Mouse (Mus musculus) T-cell, adult 2 months (primary cell): ENCODE data around the gene Gm20695.
"Not testable (repeated sequence)": the region's sequence is repeated elsewhere in the genome, so short reads cannot be mapped to it uniquely, and the experiment has no call there.

Experiments used
- DNase-seq: peaks from one replicate; pipeline ENCODE4 v3.0.0; 2022; ENCODE audit warnings: low spot score

The Gm20695 gene

DNA sequence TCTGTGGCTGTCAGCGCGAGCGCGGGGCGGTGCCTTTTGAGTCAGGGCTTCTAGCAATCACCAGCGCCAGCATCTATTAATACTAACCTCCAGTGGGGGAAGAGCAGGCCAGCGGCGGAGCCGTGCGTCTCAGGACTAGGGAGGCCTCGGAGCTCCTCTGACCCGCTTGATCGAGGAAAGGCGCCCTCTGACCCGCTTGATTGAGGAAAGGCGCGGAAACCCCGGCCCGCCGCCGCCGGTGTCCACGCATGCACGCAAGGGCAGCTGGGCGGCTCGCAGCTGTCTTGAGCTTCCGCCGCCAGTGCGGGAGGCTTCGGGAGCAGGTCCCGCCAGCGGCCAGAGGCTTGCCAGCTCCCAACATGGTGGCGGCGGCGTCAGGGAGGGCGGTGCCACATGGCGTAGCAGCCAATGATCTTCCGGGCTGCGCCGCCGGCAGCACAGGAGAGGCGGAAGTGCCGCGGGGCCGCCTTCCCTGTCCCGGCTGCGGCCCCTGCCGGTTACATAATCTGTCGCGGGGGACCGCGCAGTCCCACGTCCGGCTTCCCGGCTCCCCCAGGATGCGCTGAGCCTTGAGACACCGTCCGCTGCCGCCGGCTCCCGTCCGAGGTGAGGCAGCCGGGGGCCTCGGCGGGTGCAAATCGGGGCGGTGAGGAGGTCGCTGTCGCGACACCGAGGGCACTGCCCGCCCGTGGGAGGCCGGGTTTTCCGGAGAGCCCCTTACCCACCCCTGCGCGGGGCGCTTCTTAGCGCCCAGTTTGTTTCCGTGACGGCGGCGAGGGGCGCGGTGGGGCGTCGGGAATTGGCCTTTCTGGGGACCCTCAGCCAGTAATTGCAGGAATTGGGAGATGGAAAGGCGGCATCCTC lies at the start of gene Gm20695, which contains the start of gene Zfp597:
Gene Gm20695 (plus strand): TSS at position 448 of the 864 bp plus-strand sequence.
Gene Zfp597 (minus strand): TSS at position 361 of the 864 bp plus-strand sequence.
- peak; percentile 91 for DNase-seq

DNA sequence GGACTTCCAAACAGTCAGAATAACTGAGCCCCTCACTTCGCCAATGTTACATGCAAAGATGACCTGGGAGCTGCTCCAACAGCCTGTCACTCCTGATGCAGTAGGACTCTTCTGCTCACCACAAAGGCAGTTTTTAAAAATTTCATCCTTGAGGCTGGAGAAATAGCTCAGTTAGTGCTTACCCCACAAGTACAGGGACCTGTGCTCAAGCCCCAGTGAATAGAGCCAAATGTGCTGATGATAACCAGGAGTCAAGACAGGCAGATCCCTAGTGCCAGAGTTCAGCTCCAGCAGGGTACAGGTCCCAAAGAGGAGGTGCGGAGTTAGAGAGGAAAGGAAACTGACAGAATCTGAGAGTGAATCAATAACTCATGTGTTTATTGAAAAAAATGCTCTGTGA lies 49.0 kb upstream of the Gm20695 start:
- no peak for DNase-seq

DNA sequence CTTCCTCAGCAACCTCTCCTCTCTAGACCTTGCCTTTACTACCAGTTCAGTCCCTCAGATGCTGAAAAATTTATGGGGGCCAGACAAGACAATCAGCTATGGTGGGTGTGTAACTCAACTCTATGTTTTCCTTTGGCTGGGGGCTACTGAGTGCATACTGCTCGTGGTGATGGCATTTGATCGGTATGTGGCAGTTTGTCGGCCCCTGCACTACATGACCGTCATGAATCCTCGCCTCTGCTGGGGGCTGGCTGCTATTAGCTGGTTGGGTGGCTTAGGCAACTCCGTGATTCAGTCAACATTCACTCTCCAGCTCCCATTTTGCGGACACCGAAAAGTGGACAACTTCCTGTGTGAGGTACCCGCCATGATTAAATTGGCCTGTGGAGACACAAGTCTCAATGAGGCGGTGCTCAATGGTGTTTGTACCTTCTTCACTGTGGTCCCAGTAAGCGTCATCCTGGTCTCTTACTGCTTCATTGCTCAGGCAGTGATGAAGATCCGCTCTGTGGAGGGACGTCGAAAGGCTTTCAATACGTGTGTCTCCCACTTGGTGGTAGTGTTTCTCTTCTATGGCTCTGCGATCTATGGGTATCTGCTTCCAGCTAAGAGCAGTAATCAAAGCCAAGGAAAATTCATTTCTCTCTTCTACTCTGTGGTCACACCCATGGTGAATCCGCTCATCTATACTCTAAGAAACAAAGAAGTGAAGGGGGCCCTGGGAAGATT lies 45.1 kb upstream of the Gm20695 start:
- peak; percentile 28 for DNase-seq

DNA sequence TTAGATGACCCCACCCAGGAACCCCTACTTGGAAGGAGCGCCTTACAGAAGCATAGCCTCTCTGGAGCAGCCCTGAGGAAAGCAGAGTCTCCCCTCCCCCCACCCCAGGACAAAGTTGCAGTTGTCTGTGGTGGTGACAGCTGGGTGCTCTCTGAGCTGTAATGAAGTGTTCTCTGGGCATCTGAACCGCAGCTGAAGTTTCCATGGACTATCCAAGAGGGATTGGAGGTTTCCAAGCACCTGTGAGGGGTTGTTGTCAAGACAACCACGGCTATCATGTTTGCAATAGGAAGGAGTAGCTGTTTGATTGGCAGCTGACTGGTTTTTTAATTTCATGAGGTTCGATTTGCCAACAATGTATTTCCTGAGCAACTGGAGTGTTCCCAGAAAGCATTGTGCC lies 41.5 kb upstream of the Gm20695 start:
- no peak for DNase-seq

DNA sequence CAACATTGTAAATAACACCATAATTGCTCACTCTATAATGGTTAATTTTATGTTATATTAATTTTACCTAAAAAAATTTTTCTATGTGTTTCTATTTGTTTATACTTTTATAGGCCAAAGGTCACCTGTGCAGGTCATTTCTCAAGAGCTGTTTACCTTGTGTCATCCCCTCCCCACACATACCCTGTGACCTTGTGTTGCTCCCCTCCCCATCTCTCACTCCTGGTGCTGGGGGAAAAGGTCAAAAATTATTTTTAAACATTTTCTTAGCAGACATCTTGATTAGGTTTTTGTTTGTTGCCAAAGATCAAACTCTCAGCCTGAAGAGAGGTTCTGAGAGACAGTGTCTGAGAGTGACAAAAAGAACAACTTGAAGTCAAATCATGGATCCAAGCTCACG lies 40.7 kb upstream of the Gm20695 start:
- DNase-seq, result no peak

DNA sequence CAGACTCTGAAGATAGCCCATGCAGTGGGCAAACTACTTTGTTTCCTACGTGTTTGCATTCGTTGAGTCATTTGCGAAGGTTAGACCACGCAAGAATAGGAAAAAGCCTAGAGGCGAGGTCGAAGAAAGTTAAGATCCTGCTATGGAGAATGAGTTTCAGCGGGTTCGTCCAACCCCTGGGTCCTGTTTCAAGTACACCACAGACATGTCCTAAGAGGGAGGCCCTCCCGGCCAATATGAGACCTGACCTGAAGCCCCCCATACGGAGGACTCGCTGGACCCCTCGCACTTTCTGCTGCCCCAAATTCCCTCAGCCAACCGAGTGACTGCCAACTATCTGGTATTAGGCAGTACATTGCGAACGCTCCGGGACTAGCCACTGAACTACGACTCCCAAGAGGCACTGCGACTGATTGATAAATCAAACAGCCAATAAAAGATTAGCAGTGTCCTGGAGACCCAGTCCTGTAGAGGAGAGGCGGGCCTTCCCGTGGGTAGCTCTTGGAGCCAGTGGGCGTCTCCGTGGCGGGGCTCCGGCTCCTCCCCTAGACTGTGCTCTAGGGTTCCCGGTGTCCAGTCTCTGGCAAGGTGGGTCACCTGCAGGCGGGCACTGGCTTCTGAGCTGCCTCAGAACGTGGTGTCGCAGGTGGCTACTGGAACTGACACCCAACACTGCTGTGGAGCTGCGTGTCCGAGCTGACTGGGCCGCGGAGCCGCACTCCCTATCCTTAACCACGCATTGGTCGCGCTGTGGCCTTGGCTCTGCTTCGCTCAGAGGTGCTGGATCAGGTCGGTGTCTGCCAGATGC lies 37.5 kb upstream of the Gm20695 start, which contains the start of gene Zfp174:
Gene Zfp174 (plus strand): TSS at position 558 of the 808 bp plus-strand sequence.
- peak; percentile 91 for DNase-seq

DNA sequence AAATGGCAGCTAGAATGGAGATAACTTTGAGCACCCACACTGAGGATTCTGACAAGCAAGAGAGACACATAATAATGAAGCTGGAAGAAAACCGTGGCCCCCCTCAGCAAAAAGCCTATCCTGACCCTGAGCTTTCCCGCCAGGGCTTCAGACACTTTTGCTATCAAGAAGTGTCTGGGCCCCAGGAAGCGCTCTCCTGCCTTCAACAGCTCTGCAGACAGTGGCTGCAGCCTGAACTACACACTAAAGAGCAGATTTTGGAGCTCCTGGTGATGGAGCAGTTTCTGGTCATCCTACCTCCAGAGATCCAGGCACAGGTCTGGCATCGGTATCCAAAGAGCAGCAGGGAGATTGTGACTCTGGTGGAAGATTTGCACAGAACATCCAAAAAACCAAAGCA lies 36.6 kb upstream of the Gm20695 start:
- DNase-seq, result no peak

DNA sequence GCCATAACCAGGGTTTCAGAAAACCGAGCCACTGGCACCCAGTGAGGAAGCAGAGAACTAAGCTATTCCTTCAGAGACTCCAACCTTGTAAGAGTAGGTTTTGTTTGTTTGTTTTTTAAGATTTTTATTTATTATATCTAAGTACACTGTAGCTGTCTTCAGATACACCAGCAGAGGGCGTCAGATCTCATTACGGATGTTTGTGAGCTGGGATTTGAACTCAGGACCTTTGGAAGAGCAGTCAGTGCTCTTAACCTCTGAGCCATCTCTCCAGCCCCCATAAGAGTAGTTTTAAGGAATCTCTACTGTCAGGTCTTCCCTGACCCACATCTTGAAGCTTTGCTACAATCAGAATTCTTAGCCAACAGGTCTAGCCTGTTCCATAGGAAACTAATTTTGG lies 36.0 kb upstream of the Gm20695 start:
- no peak for DNase-seq

DNA sequence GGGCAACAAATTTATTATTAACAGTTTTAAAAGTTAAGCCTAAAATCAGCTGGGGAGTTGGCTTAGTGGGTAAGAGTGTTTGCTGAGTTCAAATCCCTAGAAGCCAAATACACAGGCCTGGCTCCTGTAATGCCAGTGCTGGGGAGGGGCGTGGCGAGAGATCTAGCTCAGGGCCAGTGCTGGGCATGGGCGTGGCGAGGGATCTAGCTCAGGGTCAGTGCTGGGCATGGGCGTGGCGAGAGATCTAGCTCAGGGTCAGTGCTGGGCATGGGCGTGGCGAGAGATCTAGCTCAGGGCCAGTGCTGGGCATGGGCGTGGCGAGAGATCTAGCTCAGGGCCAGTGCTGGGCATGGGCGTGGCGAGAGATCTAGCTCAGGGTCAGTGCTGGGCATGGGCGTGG lies 33.1 kb upstream of the Gm20695 start:
- not testable (repeated sequence) for DNase-seq

DNA sequence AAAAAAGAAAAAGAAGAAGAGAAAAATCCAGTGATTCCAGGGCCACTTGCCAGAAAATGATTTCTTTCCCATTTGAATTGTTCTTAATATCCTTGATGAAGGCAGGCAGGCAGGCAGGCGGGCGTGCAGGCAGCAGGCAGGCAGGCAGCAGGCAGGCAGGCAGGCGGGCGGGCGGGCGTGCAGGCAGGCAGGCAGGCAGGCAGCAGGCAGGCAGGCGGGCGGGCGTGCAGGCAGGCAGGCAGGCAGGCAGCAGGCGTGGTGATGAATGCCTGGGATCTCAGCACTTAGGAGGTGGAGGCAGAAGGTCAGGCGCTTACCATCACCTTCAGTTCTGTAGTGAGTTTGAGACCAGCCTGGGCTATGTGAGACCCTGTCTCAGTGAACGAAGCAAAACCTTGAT lies 31.9 kb upstream of the Gm20695 start:
- no peak for DNase-seq

DNA sequence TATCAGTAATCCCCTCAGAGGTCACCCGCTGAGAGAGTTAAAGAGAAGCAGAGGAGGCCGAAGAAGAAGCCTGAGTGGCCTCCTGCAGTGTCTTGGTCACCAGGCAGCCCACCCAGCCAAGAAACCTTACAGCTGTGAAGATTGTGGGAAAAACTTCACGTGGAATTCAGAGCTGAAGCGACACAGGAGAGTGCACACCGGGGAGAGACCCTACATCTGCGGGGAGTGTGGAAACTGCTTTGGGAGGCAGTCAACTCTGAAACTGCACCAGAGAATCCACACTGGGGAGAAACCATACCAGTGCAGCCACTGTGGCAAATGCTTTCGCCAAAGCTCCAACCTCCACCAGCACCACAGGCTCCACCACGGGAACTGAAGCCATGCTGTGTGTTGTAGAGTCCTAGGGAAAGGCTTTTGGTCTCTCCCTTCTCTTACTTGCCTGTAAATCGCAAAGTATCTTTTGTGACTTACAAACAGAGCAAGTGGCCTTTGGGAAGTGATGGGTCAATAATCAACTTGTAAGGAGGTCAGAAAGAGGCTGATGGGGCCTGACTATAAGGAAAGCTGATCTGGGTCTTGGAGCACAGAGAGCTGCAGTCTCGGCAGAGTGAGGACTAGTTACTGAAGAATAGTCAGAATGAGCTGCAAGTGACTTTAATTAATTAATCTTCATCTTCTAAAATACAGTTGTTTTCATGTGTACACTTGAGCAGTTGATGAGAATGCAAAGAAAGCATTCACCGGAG lies 29.8 kb upstream of the Gm20695 start:
- DNase-seq, result no peak

DNA sequence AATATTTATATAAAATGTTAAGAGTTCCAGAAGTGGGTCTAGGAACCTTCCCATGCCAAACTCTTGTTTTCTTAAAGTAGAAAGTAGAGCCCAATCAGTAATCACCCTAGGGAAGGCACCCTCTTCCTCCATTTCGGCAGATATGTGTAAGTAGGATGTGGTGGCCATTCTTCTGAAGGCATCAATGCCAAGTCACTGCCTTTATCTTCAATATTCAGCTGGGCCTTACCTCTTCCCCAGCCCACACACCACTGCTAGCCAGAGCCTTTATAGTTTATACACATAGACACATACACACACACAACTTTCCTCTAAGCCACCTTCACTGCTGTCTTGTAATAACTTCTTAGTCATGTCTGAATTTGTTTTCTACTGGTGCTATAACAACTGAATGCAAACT lies 28.7 kb upstream of the Gm20695 start:
- DNase-seq, result no peak

DNA sequence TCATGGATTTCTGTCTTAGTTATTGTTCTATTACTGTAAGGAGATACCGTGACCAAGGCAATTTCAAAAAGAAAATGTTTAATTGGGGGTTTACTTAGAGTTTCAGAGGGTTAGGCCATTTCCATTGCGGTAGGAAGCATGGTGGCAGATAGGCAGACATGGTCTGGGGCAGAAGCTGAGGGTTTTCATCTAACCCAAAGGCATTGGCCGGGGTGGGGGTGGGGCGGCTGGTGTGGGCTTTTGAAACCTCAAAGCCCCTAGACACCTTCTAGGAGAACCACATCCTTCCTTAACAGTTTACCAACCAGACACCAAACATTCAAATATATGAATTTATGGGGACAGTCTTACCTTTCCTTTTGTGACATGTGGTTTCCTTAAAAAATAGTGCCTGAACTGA lies 25.2 kb upstream of the Gm20695 start:
- no peak for DNase-seq

DNA sequence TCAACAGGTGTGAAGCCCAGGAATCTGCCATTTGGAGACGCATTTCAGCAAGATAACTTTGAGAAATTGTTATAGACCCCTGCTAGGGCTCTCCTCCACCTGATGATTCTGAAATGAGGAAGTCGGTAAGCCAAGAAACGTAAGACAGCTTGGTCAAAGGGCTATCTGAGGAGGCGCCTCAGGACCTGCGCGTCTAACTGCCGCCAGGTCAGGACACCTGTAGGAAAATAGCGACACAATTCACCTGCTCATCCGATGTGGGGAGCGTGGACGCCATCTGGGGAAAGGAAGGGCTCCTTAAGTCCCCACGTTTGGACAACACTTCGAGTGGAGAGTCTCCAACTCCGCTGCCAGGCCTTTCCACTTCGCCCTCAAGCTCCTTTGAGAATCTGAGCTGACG lies 12.6 kb upstream of the Gm20695 start:
- no peak for DNase-seq

DNA sequence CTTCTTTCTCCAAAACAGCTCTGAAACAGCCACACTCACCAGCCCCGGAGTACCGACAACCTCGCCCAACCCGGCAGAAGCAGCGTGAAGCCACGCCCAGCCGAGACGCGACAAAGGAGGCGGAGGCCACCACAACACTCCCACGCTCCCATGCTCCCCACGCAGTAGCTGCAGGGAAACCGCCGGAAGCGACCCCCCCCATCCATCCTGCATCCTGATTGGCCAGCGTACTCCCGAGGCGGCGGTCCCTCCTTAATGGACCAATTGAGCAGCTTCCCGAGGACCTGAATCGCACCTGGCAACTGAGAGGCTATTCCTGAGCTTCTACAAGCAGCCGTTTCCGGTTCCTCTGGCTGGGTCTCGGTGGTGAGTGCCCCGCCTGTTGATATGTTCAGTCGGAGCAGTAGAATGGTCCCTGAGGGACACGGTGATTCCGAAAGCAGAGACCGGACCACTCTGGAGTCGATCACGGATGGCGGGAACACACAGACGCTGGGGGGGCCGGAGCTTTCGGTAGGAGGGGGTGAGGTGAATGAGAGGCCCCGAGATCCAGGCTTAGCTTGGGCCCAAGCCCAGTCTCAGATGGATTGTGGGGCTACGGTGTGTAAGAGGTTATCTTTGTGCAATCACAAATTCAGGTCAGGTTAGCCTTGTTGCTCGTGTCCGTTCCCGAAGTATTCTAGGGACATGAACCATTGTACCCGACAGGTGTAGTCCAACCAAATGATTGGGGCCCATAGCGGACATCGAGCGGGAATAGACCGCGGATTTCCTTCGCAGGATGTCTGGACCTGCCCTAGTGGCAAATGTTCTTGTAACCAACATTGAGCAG lies 12.0 kb upstream of the Gm20695 start, which contains the start of gene Naa60:
Gene Naa60 (plus strand): TSS at position 160 of the 832 bp plus-strand sequence.
- DNase-seq, result peak; percentile 90

DNA sequence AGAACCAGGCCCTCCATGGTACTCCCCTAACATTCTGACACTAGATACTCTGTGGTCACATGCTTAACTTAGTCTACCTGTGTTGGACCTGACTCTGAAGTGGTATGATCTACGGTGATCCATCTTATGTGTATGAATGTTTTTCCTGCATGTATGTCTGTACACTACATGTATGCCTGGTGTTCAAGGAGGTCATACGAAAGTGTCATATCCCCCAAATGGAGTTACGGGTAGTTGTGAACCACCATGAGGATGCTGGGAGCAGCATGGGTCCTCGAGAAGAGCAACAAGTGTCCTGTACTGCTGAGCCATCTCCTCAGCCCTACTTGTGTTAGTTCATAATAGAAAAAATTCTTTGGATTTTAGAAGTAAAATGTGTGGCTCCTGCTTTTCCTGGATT lies 8.1 kb upstream of the Gm20695 start:
- no peak for DNase-seq

DNA sequence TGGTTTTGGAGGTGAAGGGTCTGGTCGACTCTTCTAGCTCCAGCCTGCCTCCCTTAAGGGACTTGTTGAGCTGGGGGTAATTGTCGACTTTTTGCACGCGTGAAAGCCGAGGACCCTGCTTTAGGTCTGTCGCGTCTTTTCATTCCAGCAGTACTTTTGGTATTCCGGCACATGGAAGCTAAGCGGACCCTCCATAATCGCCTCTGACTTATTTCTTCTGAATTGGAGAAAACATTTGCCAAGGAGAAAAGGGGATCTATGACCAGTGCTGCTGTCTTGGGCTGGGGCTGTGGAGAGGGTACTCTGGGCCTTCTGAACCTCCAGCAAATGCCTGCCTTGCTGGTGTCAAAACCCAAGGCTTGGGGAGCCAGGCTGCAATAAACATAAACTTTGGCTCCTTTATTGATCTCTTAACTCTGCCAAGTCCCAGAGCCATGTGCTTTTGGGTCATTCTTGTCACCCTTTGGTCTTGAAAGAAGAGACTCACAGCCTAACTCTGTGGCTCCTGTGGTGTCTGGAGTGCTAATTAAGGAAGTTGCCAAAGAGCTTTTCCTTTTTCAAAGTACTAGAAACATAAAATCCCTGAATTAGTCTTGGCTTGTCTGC lies 720 bp downstream of the Gm20695 start:
- DNase-seq, result no peak

DNA sequence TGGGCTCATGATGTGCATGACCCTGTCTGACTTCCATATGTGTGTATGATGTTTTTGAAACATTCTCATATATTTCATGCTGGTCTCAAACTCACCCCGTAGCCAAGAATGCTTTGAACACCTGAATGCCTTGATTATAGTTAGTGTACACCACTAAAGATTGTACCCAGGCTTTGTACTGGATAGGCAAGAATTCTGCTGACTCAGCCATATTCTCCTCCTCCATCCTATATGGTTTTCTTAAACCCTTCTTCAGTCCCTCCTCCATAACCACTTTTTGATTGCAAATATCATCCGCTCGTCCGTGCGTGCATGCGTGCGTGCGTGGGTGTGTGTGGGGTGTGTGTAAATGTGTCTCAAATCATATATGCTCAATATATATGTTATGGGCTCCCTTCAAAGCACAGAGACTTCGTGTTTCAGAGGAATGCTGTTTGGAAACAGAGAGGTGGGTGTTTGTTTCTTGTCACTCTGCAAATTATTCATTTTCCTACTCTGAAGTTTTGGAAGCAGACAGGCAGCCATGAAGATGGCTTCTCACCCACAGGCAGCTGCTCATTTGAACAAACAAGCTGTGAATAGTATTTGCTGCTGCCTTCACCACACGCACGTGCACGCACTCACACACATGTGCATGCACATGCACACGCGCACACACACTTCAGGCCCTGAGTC lies 7.3 kb downstream of the Gm20695 start:
- DNase-seq, result no peak

DNA sequence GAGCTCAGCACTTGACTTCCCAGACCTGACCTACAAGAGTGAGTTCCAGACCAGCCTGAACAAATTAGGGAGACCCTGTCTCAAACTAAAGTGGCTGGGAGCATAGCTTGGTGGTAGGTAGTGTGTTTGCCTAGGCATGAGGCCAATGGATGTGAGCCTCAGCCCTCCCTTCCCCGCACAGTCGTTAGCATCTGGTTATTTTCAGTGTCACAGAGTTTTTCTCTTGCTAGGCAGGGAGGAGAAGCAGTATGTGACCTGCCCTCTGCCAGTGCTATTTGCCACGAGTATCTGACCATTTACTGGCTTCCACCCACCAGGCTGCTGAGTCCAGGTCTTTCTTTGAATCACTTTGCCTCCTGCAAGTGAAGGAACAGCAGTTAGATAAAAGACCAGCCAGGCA lies 9.3 kb downstream of the Gm20695 start:
- DNase-seq, result no peak
